Mouse (Mus musculus) lung, postnatal 25 days (tissue): ENCODE data around the gene Slc22a4.
A peak's percentile ranks its signal among the peaks of the same experiment; 100 is the strongest.
"Not testable (repeated sequence)": the region's sequence is repeated elsewhere in the genome, so short reads cannot be mapped to it uniquely, and the experiment has no call there.

Experiments
- DNase-seq: peaks from one replicate; pipeline ENCODE4 v3.0.0; 2022; ENCODE audit warnings: low spot score

The Slc22a4 gene

GRCm38 (mm10) chr11:54004734-54005133 is 23.2 kb downstream of the Slc22a4 start:
- no peak for DNase-seq

- peak; percentile 76 for DNase-seq
These were observed 23.7 kb downstream of the Slc22a4 start for GRCm38 (mm10) chr11:54004221-54004620.

- peak; percentile 66 for DNase-seq
These were observed 24.9 kb downstream of the Slc22a4 start for GRCm38 (mm10) chr11:54002761-54003717.

- peak; percentile 44 for DNase-seq
These were observed 25.6 kb downstream of the Slc22a4 start for GRCm38 (mm10) chr11:54002147-54002760.

- no peak for DNase-seq
These were observed 30.2 kb downstream of the Slc22a4 start for GRCm38 (mm10) chr11:53997661-53998060.

- DNase-seq: no peak
These were observed 35.6 kb downstream of the Slc22a4 start for GRCm38 (mm10) chr11:53992264-53992663.

- no peak for DNase-seq
These were observed 38.7 kb downstream of the Slc22a4 start for GRCm38 (mm10) chr11:53989232-53989631.

GRCm38 (mm10) chr11:53988081-53988480 is 39.8 kb downstream of the Slc22a4 start:
- no peak for DNase-seq

GRCm38 (mm10) chr11:53981396-53981795 is 46.5 kb downstream of the Slc22a4 start:
- no peak for DNase-seq

GRCm38 (mm10) chr11:53979788-53980621 is 47.9 kb downstream of the Slc22a4 start, which contains the start of gene Slc22a21:
Gene Slc22a21 (minus strand): TSS chr11:53980332.
- peak; percentile 78 for DNase-seq

GRCm38 (mm10) chr11:53979456-53979787 is 48.5 kb downstream of the Slc22a4 start:
- DNase-seq: peak; percentile 0

GRCm38 (mm10) chr11:53977672-53978071 is 50.2 kb downstream of the Slc22a4 start:
- DNase-seq: no peak

- no peak for DNase-seq
These were observed 52.3 kb downstream of the Slc22a4 start for GRCm38 (mm10) chr11:53975559-53975958.

- no peak for DNase-seq
These were observed 68.9 kb downstream of the Slc22a4 start for GRCm38 (mm10) chr11:53958984-53959383.

- DNase-seq: peak; percentile 21
These were observed 69.7 kb downstream of the Slc22a4 start for GRCm38 (mm10) chr11:53958176-53958575.

- no peak for DNase-seq
These were observed 71.3 kb downstream of the Slc22a4 start for GRCm38 (mm10) chr11:53956636-53957035.

GRCm38 (mm10) chr11:53954653-53955052 is 73.2 kb downstream of the Slc22a4 start:
- no peak for DNase-seq

- DNase-seq: not testable (repeated sequence)
These were observed 77.8 kb downstream of the Slc22a4 start for GRCm38 (mm10) chr11:53950133-53950532.
